Mouse (Mus musculus) lung, embryonic 14.5 days (tissue): ENCODE measurements around the gene Eng. TPM values are rescaled to one million over a fixed set of nuclear protein-coding genes. Genes with fewer than 3 reads are reported as not detected.

Experiments
- ATAC-seq: fragments of 200-750 bp; cut with Nextera tagmentation; 2 replicates; pipeline ENCODE4 v1.8.0; 2017; ENCODE audit warnings: mild to moderate bottlenecking, moderate TSS enrichment, moderate library complexity; ENCODE audit not compliant: insufficient read depth
- DNase-seq: peaks from one replicate; pipeline ENCODE4 v3.0.0-alpha.2; 2015
- H3K27ac ChIP-seq: fragments of 300-500 bp; sonication (generic); 2 replicates; pipeline ENCODE4 v1.5.1; 2014; ENCODE audit warnings: low read depth, mild to moderate bottlenecking, moderate library complexity
- H3K27me3 ChIP-seq: fragments of 300-500 bp; sonication (generic); 2 replicates; pipeline ENCODE4 v1.6.1; 2014; ENCODE audit warnings: low read length, control low read depth; ENCODE audit not compliant: insufficient read depth
- H3K36me3 ChIP-seq: fragments of 300-500 bp; sonication (generic); 2 replicates; pipeline ENCODE4 v1.6.1; 2014; ENCODE audit warnings: control low read depth; ENCODE audit not compliant: insufficient read depth
- H3K4me1 ChIP-seq: fragments of 300-500 bp; sonication (generic); 2 replicates; pipeline ENCODE4 v1.6.1; 2014; ENCODE audit warnings: antibody characterized with exemption, control low read depth; ENCODE audit not compliant: insufficient read depth
- H3K4me2 ChIP-seq: fragments of 300-500 bp; sonication (generic); 2 replicates; pipeline ENCODE4 v1.6.1; 2014; ENCODE audit warnings: mild to moderate bottlenecking
- H3K4me3 ChIP-seq: fragments of 300-500 bp; sonication (generic); 2 replicates; pipeline ENCODE4 v1.5.1; 2014; ENCODE audit warnings: low read depth, low read length
- H3K9ac ChIP-seq: fragments of 300-500 bp; sonication (generic); 2 replicates; pipeline ENCODE4 v1.6.1; 2014
- H3K9me3 ChIP-seq: fragments of 300-500 bp; sonication (generic); 2 replicates; pipeline ENCODE4 v1.6.1; 2016; ENCODE audit warnings: low read depth, low read length, control low read depth
- CTCF ChIP-seq: IDR thresholded peaks from 2 replicates; pipeline ENCODE4 v1.5.1; 2016; ENCODE audit warnings: antibody characterized with exemption, low read depth
- WGBS: fragments of 180-500 bp; shearing (Covaris S2); extraction: QIAGEN DNeasy Blood & Tissue Kit; methylation state at CpG from one replicate; pipeline ENCODE4 v1.1.7; 2014; 5-methylcytosine and 5-hydroxymethylcytosine counted together
- polyA plus RNA-seq: library from polyadenylated mRNA; unstranded; fragments of >200 nt; fragmentation: Nextera tagmentation; extraction: Ambion mirVana; gene quantifications from 2 replicates; pipeline ENCODE4 v1.2.1, GENCODE M21; 2014

Eng gene
- polyA plus RNA-seq, 1 experiment from 2014 or later: 98.5 TPM

DNA sequence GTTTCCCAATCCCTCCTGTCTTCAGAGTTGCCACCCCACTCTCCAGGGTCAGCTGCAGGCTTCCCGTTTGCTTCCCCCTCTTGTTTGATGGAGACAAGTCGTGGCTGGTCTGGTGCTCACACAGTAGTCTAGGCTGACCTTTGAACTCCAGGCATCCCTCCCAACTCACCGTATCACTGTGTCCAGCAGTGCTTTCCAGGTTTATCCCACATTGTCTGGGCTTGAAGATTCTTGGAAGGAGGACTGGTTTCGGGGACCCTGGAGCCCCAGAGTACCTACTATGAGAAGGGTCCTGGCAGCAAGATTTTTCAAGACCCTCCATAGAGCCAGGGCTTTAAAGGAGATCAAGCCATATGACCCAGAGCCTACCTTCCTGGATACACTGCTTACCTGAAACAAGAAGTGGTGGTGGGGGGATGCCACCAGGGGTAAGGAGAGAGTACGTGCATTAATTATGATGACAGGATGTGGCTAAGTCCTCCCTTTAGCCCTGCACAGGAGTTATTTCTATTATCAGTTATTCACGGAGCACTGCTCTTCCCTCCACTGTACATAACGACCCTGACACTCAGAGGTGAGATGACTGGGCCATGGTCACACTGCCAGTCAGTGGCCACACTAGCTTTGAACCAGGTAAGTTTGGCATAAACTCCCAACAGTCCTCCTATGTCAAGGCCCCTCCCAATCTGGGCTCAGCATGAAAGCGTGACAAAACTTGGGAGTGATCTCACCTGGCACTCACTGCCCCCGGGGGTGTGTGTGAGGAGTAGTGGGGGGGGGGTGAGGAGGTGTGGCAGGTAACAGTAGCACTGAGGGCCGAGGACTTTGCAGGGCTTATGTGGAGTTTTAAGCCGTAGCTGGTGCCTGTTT is 68.0 kb downstream of the Eng start:
- Histone ChIP-seq H3K9me3 (no peaks in the 10 kb centered on the region), H3K36me3 (peaks cover 22% of the 10 kb centered on the region), H3K9ac (peak overlapping the region; percentile 74; the same call in 1 of the 2 replicates), H3K4me2 (peak overlapping the region; percentile 89; the same call in 1 of the 2 replicates), H3K27ac (peak overlapping the region; percentile 96; the same call in 1 of the 2 replicates), H3K4me1 (0 out of 2 replicates have a peak, but pooled peaks cover 6% of the 10 kb centered on the region), H3K27me3 (no peaks in the 10 kb centered on the region), H3K4me3 (no peak overlapping the region)
- WGBS: 44% methylated on average over 11 of the region's 11 CpGs
- no peak for TF ChIP-seq CTCF
- ATAC-seq (no peak), DNase-seq (no peak)

- Histone ChIP-seq H3K9ac (peak overlapping the region; percentile 23), H3K4me1 (0 out of 2 replicates have a peak, but pooled peaks cover 6% of the 10 kb centered on the region), H3K27me3 (no peaks in the 10 kb centered on the region), H3K36me3 (peaks cover 15% of the 10 kb centered on the region), H3K27ac (peak overlapping the region; percentile 63), H3K9me3 (no peaks in the 10 kb centered on the region), H3K4me3 (no peak overlapping the region), H3K4me2 (no peak overlapping the region)
- peak; percentile 40 for DNase-seq
- TF ChIP-seq CTCF: no peak
- WGBS: 50% methylated on average over 4 of the region's 4 CpGs
- no peak for ATAC-seq
Measured at GRCm38 (mm10) chr2:32714987-32715425, 68.6 kb downstream of the Eng start.

DNA sequence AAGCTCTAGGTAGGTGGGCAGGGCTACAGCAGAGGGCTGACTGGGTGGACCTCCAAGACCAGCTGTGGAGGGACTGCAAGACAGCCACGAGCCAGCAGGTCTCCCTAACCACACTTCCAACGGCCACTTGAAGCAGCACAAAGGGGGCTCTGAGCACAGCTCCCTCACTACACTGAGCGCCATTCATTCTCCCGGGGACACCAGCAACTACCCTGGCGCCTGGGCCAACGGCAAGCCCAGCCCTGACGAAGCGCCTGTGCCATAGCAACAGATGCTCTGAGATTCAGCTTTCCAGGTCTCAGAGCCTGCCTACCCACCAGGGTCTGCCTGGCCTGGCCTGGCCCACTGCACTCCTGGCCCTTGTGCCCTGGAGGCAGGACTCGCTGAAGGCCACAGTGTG is 72.4 kb downstream of the Eng start:
- ATAC-seq (no peak), DNase-seq (no peak)
- Histone ChIP-seq H3K36me3 (no peaks in the 10 kb centered on the region), H3K9ac (no peak overlapping the region), H3K4me3 (no peak overlapping the region), H3K27me3 (no peaks in the 10 kb centered on the region), H3K4me2 (no peak overlapping the region), H3K9me3 (no peaks in the 10 kb centered on the region), H3K27ac (no peak overlapping the region; the same call in 1 of the 2 replicates), H3K4me1 (peaks cover 8% of the 10 kb centered on the region)
- TF ChIP-seq CTCF: no peak
- WGBS: 47% methylated on average over 9 of the region's 9 CpGs

DNA sequence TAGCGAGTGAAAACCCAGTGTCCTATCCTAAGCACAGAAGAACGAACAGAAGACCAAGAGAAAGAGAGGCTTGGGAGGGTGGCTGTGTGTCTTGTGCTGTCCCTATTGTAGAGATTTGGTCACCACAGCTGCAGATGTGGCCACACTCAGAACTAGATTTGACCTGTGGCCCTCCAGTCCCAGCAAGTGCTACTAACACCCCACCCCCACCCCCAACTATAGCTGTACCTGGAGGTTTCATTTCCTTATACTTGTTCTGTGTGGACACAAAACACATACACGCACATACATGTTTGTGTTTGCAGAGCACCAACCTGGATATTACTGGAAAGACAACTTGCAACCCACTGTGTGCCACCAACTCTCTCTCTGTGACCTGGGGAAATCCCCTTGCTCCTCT is 73.7 kb downstream of the Eng start:
- Histone ChIP-seq H3K4me1 (peaks cover 8% of the 10 kb centered on the region), H3K27me3 (no peaks in the 10 kb centered on the region), H3K4me3 (no peak overlapping the region), H3K27ac (no peak overlapping the region), H3K4me2 (no peak overlapping the region), H3K9me3 (no peaks in the 10 kb centered on the region), H3K9ac (no peak overlapping the region), H3K36me3 (peaks cover under 1% of the 10 kb centered on the region; the same call in 1 of the 2 replicates)
- no peak for ATAC-seq
- WGBS: 83% methylated on average over 3 of the region's 3 CpGs
- TF ChIP-seq CTCF: no peak
- no peak for DNase-seq

GRCm38 (mm10) chr2:32720681-32721229 is 74.4 kb downstream of the Eng start, which contains the start of gene Sh2d3c:
Gene Sh2d3c (plus strand): TSS chr2:32721055.
- ATAC-seq (peak; percentile 67), DNase-seq (peak; percentile 64)
- H3K4me2 ChIP-seq: peak within 1 kb of the TSS; percentile 54
- peaks cover 4% of the 10 kb centered on the region; the same call in 1 of the 2 replicates for H3K36me3 ChIP-seq
- H3K4me3 ChIP-seq: peak within 1 kb of the TSS; percentile 30
- H3K27me3 ChIP-seq: no peaks in the 10 kb centered on the region
- no peak for TF ChIP-seq CTCF
- H3K9ac ChIP-seq: peak within 1 kb of the TSS; percentile 39
- 28% methylated on average over 8 of the region's 8 CpGs for WGBS
- H3K4me1 ChIP-seq: peaks cover 8% of the 10 kb centered on the region
- H3K9me3 ChIP-seq: no peaks in the 10 kb centered on the region
- peak within 1 kb of the TSS; percentile 67; the same call in 1 of the 2 replicates for H3K27ac ChIP-seq

- peak overlapping the region; percentile 39; the same call in 1 of the 2 replicates for H3K9ac ChIP-seq
- H3K4me3 ChIP-seq: peak overlapping the region; percentile 30
Measured at GRCm38 (mm10) chr2:32722046-32722445, 75.7 kb downstream of the Eng start.

GRCm38 (mm10) chr2:32722581-32722980 is 76.2 kb downstream of the Eng start:
- no peaks in the 10 kb centered on the region for H3K27me3 ChIP-seq
- DNase-seq: no peak
- no peak overlapping the region for H3K27ac ChIP-seq
- H3K4me1 ChIP-seq: peaks cover 8% of the 10 kb centered on the region
- TF ChIP-seq CTCF: no peak
- peaks cover 4% of the 10 kb centered on the region; the same call in 1 of the 2 replicates for H3K36me3 ChIP-seq
- H3K4me2 ChIP-seq: peak overlapping the region; percentile 54
- ATAC-seq: no peak
- H3K9me3 ChIP-seq: no peaks in the 10 kb centered on the region
- WGBS: 41% methylated on average over 3 of the region's 3 CpGs
- H3K9ac ChIP-seq: no peak overlapping the region
- no peak overlapping the region for H3K4me3 ChIP-seq

More at GRCm38 (mm10) chr2:32722046-32722445, 75.7 kb downstream of the Eng start:
- Histone ChIP-seq H3K27me3 (no peaks in the 10 kb centered on the region), H3K4me2 (peak overlapping the region; percentile 54), H3K36me3 (peaks cover 4% of the 10 kb centered on the region; the same call in 1 of the 2 replicates), H3K4me1 (peaks cover 8% of the 10 kb centered on the region), H3K9me3 (no peaks in the 10 kb centered on the region), H3K27ac (no peak overlapping the region)
- WGBS: 47% methylated on average over 6 of the region's 6 CpGs
- no peak for TF ChIP-seq CTCF
- no peak for ATAC-seq
- no peak for DNase-seq
